Mouse (Mus musculus) small intestine, adult 2 months (tissue): ENCODE results near the gene Dmpk. TPM values are rescaled to one million over a fixed set of nuclear protein-coding genes. Genes with fewer than 3 reads are reported as not detected.
A peak's percentile ranks its signal among the peaks of the same experiment; 100 is the strongest.

Experiments used
- H3K27ac ChIP-seq: fragments of 200-500 bp; 2 replicates; pipeline ENCODE4 v1.5.1; 2012; ENCODE audit warnings: low read depth, low read length, control low read depth, inconsistent platforms; ENCODE audit not compliant: insufficient read depth
- H3K27me3 ChIP-seq: fragments of 200-500 bp; 2 replicates; pipeline ENCODE4 v1.6.1; 2012; ENCODE audit warnings: mild to moderate bottlenecking, moderate library complexity, low read length, inconsistent platforms; ENCODE audit not compliant: control insufficient read depth, insufficient read depth
- H3K36me3 ChIP-seq: fragments of 200-500 bp; 2 replicates; pipeline ENCODE4 v1.6.1; 2012; ENCODE audit warnings: mild to moderate bottlenecking, low read length, control low read depth, inconsistent platforms; ENCODE audit not compliant: control insufficient read depth, insufficient read depth
- H3K4me1 ChIP-seq: fragments of 200-500 bp; 2 replicates; pipeline ENCODE4 v1.6.1; 2012; ENCODE audit warnings: low read length, inconsistent platforms, mixed read lengths; ENCODE audit not compliant: control insufficient read depth, insufficient read depth, insufficient read length
- H3K4me3 ChIP-seq: fragments of 200-500 bp; 2 replicates; pipeline ENCODE4 v1.5.1; 2012; ENCODE audit warnings: low read depth, mild to moderate bottlenecking, control low read depth, inconsistent platforms, low read length, moderate library complexity
- CTCF ChIP-seq: fragments of 200-500 bp; IDR thresholded peaks from 2 replicates; pipeline ENCODE4 v1.5.1; 2012; ENCODE audit warnings: low read depth, mild to moderate bottlenecking, control low read depth, inconsistent platforms, low read length, moderate library complexity, mixed read lengths; ENCODE audit not compliant: insufficient replicate concordance, insufficient read length; ENCODE audit errors: extremely low read depth
- POLR2A ChIP-seq: fragments of 200-500 bp; IDR thresholded peaks from 2 replicates; pipeline ENCODE4 v1.6.1; 2012; ENCODE audit warnings: low read depth, mild to moderate bottlenecking, control low read depth, inconsistent platforms, low read length, moderate library complexity
- WGBS: fragments of 180-500 bp; shearing (Covaris S2); methylation state at CpG from one replicate; pipeline ENCODE4 v1.1.7; 2018; 5-methylcytosine and 5-hydroxymethylcytosine counted together
- polyA plus RNA-seq: library from polyadenylated mRNA; depleted of rRNA; stranded (reverse); fragments of >200 nt; gene quantifications from 2 replicates; pipeline ENCODE4 v1.2.3, GENCODE M21; 2012

The Dmpk gene
- polyA plus RNA-seq, 1 experiment, result 353 TPM

- 10% methylated on average over 6 of the region's 6 CpGs for WGBS
- Histone ChIP-seq H3K4me1 (peaks cover 17% of the 10 kb centered on the region), H3K4me3 (peak overlapping the region; percentile 44), H3K36me3 (no peaks in the 10 kb centered on the region), H3K27ac (peak overlapping the region; percentile 52), H3K27me3 (no peaks in the 10 kb centered on the region; the same call in 1 of the 2 replicates)
- no peak for TF ChIP-seq CTCF
- no peak for TF ChIP-seq POLR2A
Measured at GRCm38 (mm10) chr7:19084277-19084771, 675 bp downstream of the Dmpk start.

DNA sequence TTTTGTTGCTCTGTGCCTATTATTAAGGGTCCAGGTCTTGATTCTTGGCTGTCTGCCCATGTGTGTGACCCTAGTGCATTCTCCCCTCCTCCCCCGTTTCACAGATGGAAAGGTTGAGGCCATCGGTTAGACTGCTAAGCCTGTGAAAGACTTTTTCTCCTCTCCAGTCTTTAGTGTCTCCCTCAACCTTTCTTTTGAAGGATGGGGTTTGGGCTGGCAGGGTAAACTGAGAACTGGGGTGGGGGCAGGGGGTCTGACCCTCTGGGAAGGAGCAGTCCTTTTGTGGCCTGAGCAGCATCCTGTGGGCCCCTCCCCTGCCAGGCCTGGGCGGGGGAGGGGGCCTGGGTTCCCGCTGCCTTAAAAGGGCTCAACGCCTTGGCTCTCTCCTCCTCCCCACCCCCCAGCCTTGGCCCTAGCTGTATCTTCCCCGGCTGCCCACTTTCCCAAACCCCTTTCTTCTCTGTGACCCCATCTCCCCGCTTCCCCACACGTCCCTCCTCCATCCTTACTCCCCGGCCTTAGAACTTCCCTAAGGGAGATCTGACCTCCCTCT is 1.3 kb downstream of the Dmpk start:
- peak overlapping the region; percentile 44 for H3K4me3 ChIP-seq
- peak overlapping the region; percentile 52; the same call in 1 of the 2 replicates for H3K27ac ChIP-seq
- TF ChIP-seq CTCF, result no peak
- no peak for TF ChIP-seq POLR2A
- WGBS, result 21% methylated on average over 9 of the region's 9 CpGs
- H3K4me1 ChIP-seq, result peaks cover 17% of the 10 kb centered on the region
- no peaks in the 10 kb centered on the region for H3K36me3 ChIP-seq
- no peaks in the 10 kb centered on the region; the same call in 1 of the 2 replicates for H3K27me3 ChIP-seq

DNA sequence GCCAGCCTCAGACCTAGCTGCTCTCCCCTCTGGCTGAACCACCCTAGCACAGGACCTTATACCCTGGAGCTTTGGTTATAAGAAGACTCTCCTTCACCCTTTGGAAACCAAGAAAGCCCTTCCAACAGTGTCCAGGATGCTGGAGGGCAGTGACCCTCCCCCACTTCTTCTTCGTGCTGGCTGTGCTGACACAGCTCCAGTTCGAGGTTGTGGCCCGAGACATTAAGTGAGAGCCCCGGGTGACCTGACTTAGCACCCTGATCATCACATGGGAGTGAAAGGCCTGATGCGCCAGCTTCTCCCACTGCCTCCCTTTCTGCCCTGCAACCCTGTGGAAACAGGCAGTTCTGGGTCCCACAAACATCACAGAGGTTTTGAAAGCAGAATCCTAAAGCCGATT is 1.8 kb downstream of the Dmpk start:
- peaks cover 17% of the 10 kb centered on the region for H3K4me1 ChIP-seq
- 14% methylated on average over 6 of the region's 6 CpGs for WGBS
- no peaks in the 10 kb centered on the region for H3K36me3 ChIP-seq
- TF ChIP-seq CTCF (no peak), POLR2A (no peak)
- H3K4me3 ChIP-seq, result peak overlapping the region; percentile 44
- H3K27me3 ChIP-seq, result no peaks in the 10 kb centered on the region; the same call in 1 of the 2 replicates
- peak overlapping the region; percentile 50 for H3K27ac ChIP-seq

DNA sequence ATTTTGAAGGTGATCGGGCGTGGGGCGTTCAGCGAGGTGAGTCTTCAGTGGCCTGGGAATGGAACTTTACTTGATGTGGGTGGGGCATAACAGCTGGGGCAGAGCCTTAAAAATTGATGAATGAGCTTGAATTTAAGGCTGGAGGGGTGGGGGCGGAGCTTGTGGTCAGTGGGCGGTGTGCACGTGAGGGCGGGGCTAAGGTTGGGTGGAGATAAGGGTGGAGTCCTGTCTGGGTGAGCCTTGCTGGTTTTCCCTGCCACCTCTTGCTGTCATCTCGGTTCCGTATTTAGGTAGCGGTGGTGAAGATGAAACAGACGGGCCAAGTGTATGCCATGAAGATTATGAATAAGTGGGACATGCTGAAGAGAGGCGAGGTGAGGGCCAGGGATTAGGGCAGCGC is 2.4 kb downstream of the Dmpk start:
- peaks cover 17% of the 10 kb centered on the region for H3K4me1 ChIP-seq
- 6% methylated on average over 14 of the region's 14 CpGs for WGBS
- no peaks in the 10 kb centered on the region; the same call in 1 of the 2 replicates for H3K27me3 ChIP-seq
- no peaks in the 10 kb centered on the region for H3K36me3 ChIP-seq
- peak overlapping the region; percentile 44 for H3K4me3 ChIP-seq
- peak overlapping the region; percentile 50; the same call in 1 of the 2 replicates for H3K27ac ChIP-seq
- TF ChIP-seq CTCF (no peak), POLR2A (no peak)

GRCm38 (mm10) chr7:19086760-19087159 is 3.1 kb downstream of the Dmpk start:
- Histone ChIP-seq H3K4me1 (peaks cover 17% of the 10 kb centered on the region), H3K4me3 (no peak overlapping the region)

GRCm38 (mm10) chr7:19088813-19089212 is 5.2 kb downstream of the Dmpk start:
- 53% methylated on average over 10 of the region's 10 CpGs for WGBS
- Histone ChIP-seq H3K36me3 (no peaks in the 10 kb centered on the region), H3K27me3 (no peaks in the 10 kb centered on the region), H3K4me1 (peaks cover 23% of the 10 kb centered on the region), H3K4me3 (no peak overlapping the region), H3K27ac (no peak overlapping the region)
- no peak for TF ChIP-seq POLR2A
- TF ChIP-seq CTCF, result peak; percentile 71

More at GRCm38 (mm10) chr7:19086760-19087159, 3.1 kb downstream of the Dmpk start:
- TF ChIP-seq POLR2A, result no peak
- TF ChIP-seq CTCF, result no peak
- 86% methylated on average over 18 of the region's 18 CpGs for WGBS
- Histone ChIP-seq H3K27ac (no peak overlapping the region), H3K27me3 (no peaks in the 10 kb centered on the region; the same call in 1 of the 2 replicates), H3K36me3 (no peaks in the 10 kb centered on the region)

GRCm38 (mm10) chr7:19091913-19092312 is 8.3 kb downstream of the Dmpk start:
- peaks cover 13% of the 10 kb centered on the region for H3K4me1 ChIP-seq
- H3K27me3 ChIP-seq, result peaks cover 13% of the 10 kb centered on the region
- no peak for TF ChIP-seq CTCF
- TF ChIP-seq POLR2A, result no peak
- H3K4me3 ChIP-seq, result no peak overlapping the region
- no peaks in the 10 kb centered on the region for H3K36me3 ChIP-seq
- H3K27ac ChIP-seq, result no peak overlapping the region
- WGBS, result 85% methylated on average over 17 of the region's 17 CpGs
